11 mouse cellular contexts compared by ENCODE assay signal in genomic region chr6:39004003-39004473, GRCm38 (mm10).
A peak's percentile ranks its signal among the peaks of the same experiment; 100 is the strongest.
DNase-seq lines count a peak whose midpoint lies in the region.
"Had no signal": no experiment of that assay in that cellular context is flagged by ENCODE, and none has a peak within 500 bp of the region (broad histone marks: within the 10 kb centered on the region; RNA-seq: fewer than 3 reads in every experiment).

No protein-coding gene starts in this region.

- DNase-seq in adrenal gland, postnatal 14 days = peak; percentile 18
- DNase-seq in adrenal gland, postnatal 25 days = no peak
- DNase-seq in spleen, adult 18-20 months = peak; percentile 16 to 28
- DNase-seq in spleen, postnatal 14 days (ENCODE audit: low spot score in 2 of 2) = no peak
- DNase-seq in kidney, postnatal 36 days = peak; percentile 50 to 69
- DNase-seq in frontal cortex, adult 2 months (ENCODE audit: extremely low spot score in 1 of 2, low spot score in 1 of 2) = no peak
- DNase-seq in left cerebral cortex, adult 9 months (ENCODE audit: low spot score in 2 of 2) = no peak
- DNase-seq in urinary bladder, postnatal 25 days (ENCODE audit: low spot score) = no peak
- DNase-seq: cerebellum, postnatal 36 days; gastrocnemius, postnatal 36 days; right cerebral cortex, postnatal 25 days had no signal

Comparison
In these comparisons a context has a peak if more than half of its experiments do, and no peak if none do; other contexts are left out.
1. DNase-seq: peak in adrenal gland, postnatal 14 days (single experiment), spleen, adult 18-20 months (2 of 2) and kidney, postnatal 36 days (2 of 2); none in adrenal gland, postnatal 25 days (single experiment), spleen, postnatal 14 days (0 of 2), frontal cortex, adult 2 months (0 of 2), left cerebral cortex, adult 9 months (0 of 2) and urinary bladder, postnatal 25 days (single experiment).